Mouse (Mus musculus) adrenal gland, postnatal 10 days (tissue): ENCODE results near the gene Lpp. TPM values are rescaled to one million over a fixed set of nuclear protein-coding genes. Genes with fewer than 3 reads are reported as not detected.

Experiments used
- DNase-seq: peaks from one replicate; pipeline ENCODE4 v3.0.0; 2021; ENCODE audit warnings: mixed read lengths
- total RNA-seq, 2 experiments: library from RNA; stranded (reverse); gene quantifications; 2 replicates each; pipeline ENCODE4 v1.2.3; 2021

Gene Lpp
- total RNA-seq, 2 experiments from 2014 or later = 42.2 to 60.6 TPM

- no peak for DNase-seq
These were observed 108.5 kb downstream of the Lpp start for GRCm38 (mm10) chr16:24501628-24502294.

GRCm38 (mm10) chr16:24502295-24502823, 109.1 kb downstream of the Lpp start:
- DNase-seq = no peak

GRCm38 (mm10) chr16:24504838-24505605, 111.7 kb downstream of the Lpp start:
- no peak for DNase-seq

- DNase-seq = no peak
These were observed 112.9 kb downstream of the Lpp start for GRCm38 (mm10) chr16:24506237-24506636.

- DNase-seq = peak; percentile 54
These were observed 113.4 kb downstream of the Lpp start for GRCm38 (mm10) chr16:24506740-24507139.

GRCm38 (mm10) chr16:24507927-24508540, 114.7 kb downstream of the Lpp start:
- peak; percentile 64 for DNase-seq

GRCm38 (mm10) chr16:24509100-24509812, 115.9 kb downstream of the Lpp start:
- DNase-seq = no peak

GRCm38 (mm10) chr16:24509813-24510166, 116.5 kb downstream of the Lpp start:
- no peak for DNase-seq

- DNase-seq = no peak
These were observed 119.9 kb downstream of the Lpp start for GRCm38 (mm10) chr16:24513228-24513627.

- no peak for DNase-seq
These were observed 121.8 kb downstream of the Lpp start for GRCm38 (mm10) chr16:24514802-24515727.

GRCm38 (mm10) chr16:24516993-24517392, 123.7 kb downstream of the Lpp start:
- no peak for DNase-seq

GRCm38 (mm10) chr16:24517501-24518042, 124.3 kb downstream of the Lpp start:
- DNase-seq = peak; percentile 50

- no peak for DNase-seq
These were observed 125.5 kb downstream of the Lpp start for GRCm38 (mm10) chr16:24518785-24519184.

GRCm38 (mm10) chr16:24527219-24527618, 133.9 kb downstream of the Lpp start:
- no peak for DNase-seq

- DNase-seq = no peak
These were observed 138.4 kb downstream of the Lpp start for GRCm38 (mm10) chr16:24531681-24532080.

- DNase-seq = no peak
These were observed 141.9 kb downstream of the Lpp start for GRCm38 (mm10) chr16:24535221-24535620.

- no peak for DNase-seq
These were observed 143.0 kb downstream of the Lpp start for GRCm38 (mm10) chr16:24536261-24536660.

- no peak for DNase-seq
These were observed 145.7 kb downstream of the Lpp start for GRCm38 (mm10) chr16:24539003-24539402.

- no peak for DNase-seq
These were observed 149.6 kb downstream of the Lpp start for GRCm38 (mm10) chr16:24542864-24543263.

- no peak for DNase-seq
These were observed 152.1 kb downstream of the Lpp start for GRCm38 (mm10) chr16:24545366-24545765.

- DNase-seq = no peak
These were observed 165.2 kb downstream of the Lpp start for GRCm38 (mm10) chr16:24558458-24558857.
